Mouse (Mus musculus) hindbrain, postnatal 0 days (tissue): ENCODE data around the gene Pitpnm2. TPM values are rescaled to one million over a fixed set of nuclear protein-coding genes. Genes with fewer than 3 reads are reported as not detected.

ENCODE experiments used
- ATAC-seq: fragments of 200-750 bp; cut with Nextera tagmentation; 2 replicates; pipeline ENCODE4 v1.8.0; 2017; ENCODE audit warnings: mild to moderate bottlenecking, moderate TSS enrichment, moderate library complexity
- DNase-seq: peaks from one replicate; pipeline ENCODE4 v3.0.0-alpha.2; 2015; ENCODE audit warnings: low spot score
- H3K27ac ChIP-seq: fragments of 300-500 bp; sonication (generic); 2 replicates; pipeline ENCODE4 v1.5.1; 2014; ENCODE audit warnings: mild to moderate bottlenecking
- H3K27me3 ChIP-seq: fragments of 300-500 bp; sonication (generic); 2 replicates; pipeline ENCODE4 v1.6.1; 2014; ENCODE audit warnings: low read length, mixed read lengths; ENCODE audit not compliant: insufficient read depth
- H3K36me3 ChIP-seq: fragments of 300-500 bp; sonication (generic); 2 replicates; pipeline ENCODE4 v1.6.1; 2014; ENCODE audit warnings: low read length, mixed read lengths; ENCODE audit not compliant: insufficient read depth
- H3K4me1 ChIP-seq: fragments of 300-500 bp; sonication (generic); 2 replicates; pipeline ENCODE4 v1.6.1; 2014; ENCODE audit warnings: antibody characterized with exemption, low read length, mixed read lengths; ENCODE audit not compliant: insufficient read depth
- H3K4me2 ChIP-seq: fragments of 300-500 bp; sonication (generic); 2 replicates; pipeline ENCODE4 v1.6.1; 2014; ENCODE audit warnings: low read depth, mild to moderate bottlenecking, low read length, moderate library complexity, mixed read lengths
- H3K4me3 ChIP-seq: fragments of 300-500 bp; sonication (generic); 2 replicates; pipeline ENCODE4 v1.5.1; 2014; ENCODE audit warnings: low read length
- H3K9ac ChIP-seq: fragments of 300-500 bp; sonication (generic); replicated peaks from 2 replicates; pipeline ENCODE4 v1.6.1; 2014; ENCODE audit warnings: mild to moderate bottlenecking, low read length, moderate library complexity, mixed read lengths
- H3K9me3 ChIP-seq: fragments of 300-500 bp; sonication (generic); 2 replicates; pipeline ENCODE4 v1.6.1; 2016; ENCODE audit warnings: low read length, mixed read lengths
- CTCF ChIP-seq: IDR thresholded peaks from 2 replicates; pipeline ENCODE4 v1.5.1; 2016; ENCODE audit warnings: antibody characterized with exemption, control low read depth, low read depth
- WGBS: fragments of 180-500 bp; shearing (Covaris S2); extraction: QIAGEN DNeasy Blood & Tissue Kit; methylation state at CpG from one replicate; pipeline ENCODE4 v1.1.7; 2014; 5-methylcytosine and 5-hydroxymethylcytosine counted together
- polyA plus RNA-seq: library from polyadenylated mRNA; unstranded; fragments of >200 nt; fragmentation: Nextera tagmentation; extraction: Ambion mirVana; gene quantifications from 2 replicates; pipeline ENCODE4 v1.2.1, GENCODE M21; 2015
- total RNA-seq: library from RNA; depleted of rRNA; stranded (reverse); fragments of >200 nt; gene quantifications from 2 replicates; pipeline ENCODE4 v1.2.3, GENCODE M21; 2014

Gene Pitpnm2
- total and polyA plus RNA-seq, 2 experiments from 2014 or later = 7.6 to 43.9 TPM

- peaks cover 17% of the 10 kb centered on the region for H3K4me1 ChIP-seq
- no peak overlapping the region for H3K4me3 ChIP-seq
- no peaks in the 10 kb centered on the region; the same call in 1 of the 2 replicates for H3K36me3 ChIP-seq
- WGBS = 91% methylated on average over 24 of the region's 24 CpGs
- H3K9ac ChIP-seq = no peak overlapping the region
- DNase-seq = no peak
- no peak overlapping the region for H3K4me2 ChIP-seq
- H3K27ac ChIP-seq = no peak overlapping the region
- ATAC-seq = no peak
- no peak for TF ChIP-seq CTCF
- no peaks in the 10 kb centered on the region for H3K9me3 ChIP-seq
- H3K27me3 ChIP-seq = no peaks in the 10 kb centered on the region
These were observed 135.1 kb downstream of the Pitpnm2 start for GRCm38 (mm10) chr5:124114276-124115025.

GRCm38 (mm10) chr5:124113030-124113429, 136.5 kb downstream of the Pitpnm2 start:
- 19% methylated on average over 13 of the region's 14 CpGs for WGBS
- Histone ChIP-seq H3K9me3 (no peaks in the 10 kb centered on the region), H3K4me3 (peak overlapping the region; percentile 65), H3K27me3 (no peaks in the 10 kb centered on the region), H3K36me3 (no peaks in the 10 kb centered on the region; the same call in 1 of the 2 replicates), H3K9ac (peak overlapping the region; percentile 62), H3K4me1 (peaks cover 17% of the 10 kb centered on the region), H3K27ac (peak overlapping the region; percentile 93; the same call in 1 of the 2 replicates), H3K4me2 (peak overlapping the region; percentile 96)
- TF ChIP-seq CTCF = peak; percentile 68
- ATAC-seq (no peak), DNase-seq (peak; percentile 69)

GRCm38 (mm10) chr5:124112531-124112930, 137.0 kb downstream of the Pitpnm2 start:
- H3K27ac ChIP-seq = peak overlapping the region; percentile 93
- TF ChIP-seq CTCF = no peak
- peak overlapping the region; percentile 65 for H3K4me3 ChIP-seq
- peaks cover 17% of the 10 kb centered on the region for H3K4me1 ChIP-seq
- H3K36me3 ChIP-seq = no peaks in the 10 kb centered on the region
- 1% methylated on average over 18 of the region's 18 CpGs for WGBS
- no peaks in the 10 kb centered on the region for H3K27me3 ChIP-seq
- no peak for ATAC-seq
- H3K9ac ChIP-seq = peak overlapping the region; percentile 62
- DNase-seq = peak; percentile 51
- peak overlapping the region; percentile 96 for H3K4me2 ChIP-seq
- no peaks in the 10 kb centered on the region for H3K9me3 ChIP-seq

GRCm38 (mm10) chr5:124111742-124112497, 137.6 kb downstream of the Pitpnm2 start, which contains the start of gene Ogfod2:
Gene Ogfod2 (plus strand): TSS chr5:124112297.
- H3K4me3 ChIP-seq = peak within 1 kb of the TSS; percentile 65
- no peaks in the 10 kb centered on the region for H3K36me3 ChIP-seq
- H3K27ac ChIP-seq = peak within 1 kb of the TSS; percentile 93
- DNase-seq (peak; percentile 98), ATAC-seq (peak; percentile 96)
- H3K27me3 ChIP-seq = no peaks in the 10 kb centered on the region
- H3K9me3 ChIP-seq = no peaks in the 10 kb centered on the region
- 1% methylated on average over 64 of the region's 66 CpGs for WGBS
- peak; percentile 61 for TF ChIP-seq CTCF
- H3K4me2 ChIP-seq = peak within 1 kb of the TSS; percentile 96
- peaks cover 13% of the 10 kb centered on the region for H3K4me1 ChIP-seq
- H3K9ac ChIP-seq = peak within 1 kb of the TSS; percentile 62

GRCm38 (mm10) chr5:124111077-124111741, 138.4 kb downstream of the Pitpnm2 start:
- Histone ChIP-seq H3K4me2 (peak overlapping the region; percentile 96), H3K27ac (peak overlapping the region; percentile 93), H3K27me3 (no peaks in the 10 kb centered on the region), H3K4me3 (peak overlapping the region; percentile 65), H3K9me3 (no peaks in the 10 kb centered on the region), H3K36me3 (no peaks in the 10 kb centered on the region), H3K4me1 (peaks cover 7% of the 10 kb centered on the region), H3K9ac (peak overlapping the region; percentile 62)
- ATAC-seq (no peak; the same call in 1 of the 2 replicates), DNase-seq (peak; percentile 55)
- peak; percentile 86 for TF ChIP-seq CTCF
- 25% methylated on average over 17 of the region's 17 CpGs for WGBS

- Histone ChIP-seq H3K4me3 (no peak overlapping the region), H3K27ac (no peak overlapping the region), H3K9me3 (no peaks in the 10 kb centered on the region), H3K36me3 (no peaks in the 10 kb centered on the region), H3K4me1 (no peaks in the 10 kb centered on the region), H3K9ac (no peak overlapping the region), H3K4me2 (no peak overlapping the region), H3K27me3 (no peaks in the 10 kb centered on the region)
- 94% methylated on average over 9 of the region's 9 CpGs for WGBS
- no peak for TF ChIP-seq CTCF
- DNase-seq (no peak), ATAC-seq (no peak)
These were observed 146.0 kb downstream of the Pitpnm2 start for GRCm38 (mm10) chr5:124103552-124103951.
